In the genomic region with DNA sequence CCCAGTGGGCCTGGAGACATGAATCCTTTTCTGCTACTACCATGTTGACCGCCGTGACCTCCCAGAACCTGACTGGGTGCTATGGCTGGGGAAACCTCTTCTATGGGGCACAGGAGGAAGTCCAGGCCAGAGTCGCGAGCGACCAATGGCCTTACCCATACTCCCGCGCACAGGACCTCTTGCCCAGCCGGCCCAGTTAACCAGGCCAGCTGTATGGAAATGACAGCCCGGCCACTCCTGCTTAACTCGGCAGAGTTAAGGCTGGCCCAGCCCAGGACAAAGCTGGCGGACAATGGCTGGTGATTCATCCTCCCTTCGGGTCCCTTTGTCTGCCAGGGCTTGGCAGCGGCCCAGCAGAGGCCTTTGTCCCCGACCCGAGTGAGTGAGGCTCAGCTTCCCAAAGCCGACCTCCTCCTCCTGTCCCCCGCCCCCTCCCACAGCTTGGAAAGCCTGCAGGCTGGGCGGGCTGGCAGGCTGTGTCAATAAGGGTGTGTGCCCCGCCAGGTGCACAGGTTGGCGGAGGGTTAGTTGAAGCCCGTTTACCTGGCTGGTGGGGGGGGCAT, we compare ENCODE assay signal across 8 mouse cellular contexts. TPM values are rescaled to one million over a fixed set of nuclear protein-coding genes. Genes with fewer than 3 reads are reported as not detected.
A peak's percentile ranks its signal among the peaks of the same experiment; 100 is the strongest.
DNase-seq lines count a peak whose midpoint lies in the region; ATAC-seq and TF ChIP-seq lines count a peak whose summit lies in the region.

No protein-coding gene starts in this region.

- DNase-seq in 416B (ENCODE audit: low read depth), result peak; percentile 82
- peak; percentile 82 to 93 for DNase-seq in adrenal gland, adult (ENCODE audit: inconsistent age in 2 of 2, low spot score in 1 of 2)
- DNase-seq in embryonic facial prominence, embryonic 10.5 days (ENCODE audit: low spot score), result peak; percentile 77

- TF ChIP-seq CTCF in olfactory bulb, adult 2 months (IDR thresholded peaks at IDR 0.05; ENCODE audit: insufficient read depth, low read depth, low read length), result no peak

- peak overlapping the region; percentile 67 for H3K4me2 ChIP-seq in heart, embryonic 11.5 days
- peak overlapping the region; percentile 92 for H3K4me2 ChIP-seq in kidney, embryonic 15.5 days
- peak overlapping the region; percentile 91 for H3K4me2 ChIP-seq in lung, embryonic 15.5 days

- no peak for TF ChIP-seq POLR2A in olfactory bulb, adult 2 months (IDR thresholded peaks at IDR 0.05; ENCODE audit: insufficient read depth, low read depth, low read length)

- peaks cover 74% of the 10 kb centered on the region for H3K27me3 ChIP-seq in embryonic facial prominence, embryonic 10.5 days (replicated peaks; ENCODE audit: low read depth, poor library complexity, severe bottlenecking)
- peaks cover 67% of the 10 kb centered on the region for H3K27me3 ChIP-seq in heart, embryonic 11.5 days (ENCODE audit: control insufficient read depth, insufficient read depth, low read length)
- H3K27me3 ChIP-seq in kidney, embryonic 15.5 days, result no peaks in the 10 kb centered on the region; the same call in 1 of the 2 replicates
- peaks cover 19% of the 10 kb centered on the region for H3K27me3 ChIP-seq in lung, embryonic 15.5 days

- H3K27ac ChIP-seq in embryonic facial prominence, embryonic 10.5 days (replicated peaks), result peak overlapping the region; percentile 88
- H3K27ac ChIP-seq in heart, embryonic 11.5 days (ENCODE audit: low read depth, low read length), result 0 out of 2 replicates have a peak overlapping the region, but pooled peaks have one; percentile 59
- H3K27ac ChIP-seq in kidney, embryonic 15.5 days, result peak overlapping the region; percentile 95
- H3K27ac ChIP-seq in lung, embryonic 15.5 days, result peak overlapping the region; percentile 99
- peak overlapping the region; percentile 0; the same call in 1 of the 2 replicates for H3K27ac ChIP-seq in olfactory bulb, adult 2 months (ENCODE audit: insufficient read depth, low read depth, low read length)

- peaks cover 37% of the 10 kb centered on the region for H3K36me3 ChIP-seq in embryonic facial prominence, embryonic 10.5 days (replicated peaks)
- no peaks in the 10 kb centered on the region for H3K36me3 ChIP-seq in heart, embryonic 11.5 days (ENCODE audit: control insufficient read depth, insufficient read depth, low read length)
- H3K36me3 ChIP-seq in kidney, embryonic 15.5 days, result peaks cover 33% of the 10 kb centered on the region
- peaks cover 18% of the 10 kb centered on the region for H3K36me3 ChIP-seq in lung, embryonic 15.5 days

- H3K4me3 ChIP-seq in embryonic facial prominence, embryonic 10.5 days, result peak overlapping the region; percentile 72
- H3K4me3 ChIP-seq in heart, embryonic 11.5 days (ENCODE audit: low read depth, low read length), result peak overlapping the region; percentile 35
- peak overlapping the region; percentile 66 for H3K4me3 ChIP-seq in kidney, embryonic 15.5 days (replicated peaks)
- peak overlapping the region; percentile 68 for H3K4me3 ChIP-seq in lung, embryonic 15.5 days
- peak overlapping the region; percentile 31; the same call in 1 of the 2 replicates for H3K4me3 ChIP-seq in olfactory bulb, adult 2 months (ENCODE audit: insufficient read depth, low read depth, low read length)

- no peak for ATAC-seq in heart, embryonic 11.5 days (replicated peaks; ENCODE audit: insufficient number of reproducible peaks, low FRiP score, low TSS enrichment)
- peak; percentile 5; the same call in 1 of the 2 replicates for ATAC-seq in kidney, embryonic 15.5 days (replicated peaks; ENCODE audit: low FRiP score)
- ATAC-seq in lung, embryonic 15.5 days (ENCODE audit: borderline replicate concordance, extremely low read depth, low FRiP score, low TSS enrichment), result peak; percentile 65
- no peak for ATAC-seq in megakaryocyte-erythroid progenitor cell, adult 5-6 weeks (replicated peaks; ENCODE audit: low FRiP score, low TSS enrichment, poor library complexity, severe bottlenecking)

- H3K9me3 ChIP-seq in embryonic facial prominence, embryonic 10.5 days, result no peaks in the 10 kb centered on the region
- H3K9me3 ChIP-seq in heart, embryonic 11.5 days (replicated peaks; ENCODE audit: control insufficient read depth, low read length), result no peaks in the 10 kb centered on the region
- H3K9me3 ChIP-seq in kidney, embryonic 15.5 days (replicated peaks), result no peaks in the 10 kb centered on the region
- H3K9me3 ChIP-seq in lung, embryonic 15.5 days, result no peaks in the 10 kb centered on the region

- H3K4me1 ChIP-seq in embryonic facial prominence, embryonic 10.5 days, result peaks cover 72% of the 10 kb centered on the region
- H3K4me1 ChIP-seq in heart, embryonic 11.5 days (ENCODE audit: control insufficient read depth, insufficient read depth, low read length), result peaks cover 46% of the 10 kb centered on the region
- H3K4me1 ChIP-seq in kidney, embryonic 15.5 days, result peaks cover 68% of the 10 kb centered on the region
- H3K4me1 ChIP-seq in lung, embryonic 15.5 days, result peaks cover 58% of the 10 kb centered on the region
- H3K4me1 ChIP-seq in olfactory bulb, adult 2 months (ENCODE audit: control insufficient read depth, insufficient read depth, low read length), result peaks cover 58% of the 10 kb centered on the region

- H3K9ac ChIP-seq in heart, embryonic 11.5 days (ENCODE audit: low read depth, low read length), result peak overlapping the region; percentile 65
- peak overlapping the region; percentile 21 for H3K9ac ChIP-seq in kidney, embryonic 15.5 days
- H3K9ac ChIP-seq in lung, embryonic 15.5 days, result peak overlapping the region; percentile 77

- 5% methylated on average over 21 of the region's 21 CpGs for WGBS in embryonic facial prominence, embryonic 10.5 days
- 11% methylated on average over 21 of the region's 21 CpGs for WGBS in heart, embryonic 11.5 days (ENCODE audit: insufficient replicate concordance)
- WGBS in kidney, embryonic 15.5 days, result 7% methylated on average over 21 of the region's 21 CpGs
- WGBS in lung, embryonic 15.5 days, result 12% methylated on average over 20 of the region's 21 CpGs
- WGBS in olfactory bulb, adult 2 months, result 23% methylated on average over 21 of the region's 21 CpGs

RNA-seq across cellular contexts. Expression of a gene that starts 4.0 kb away (rescaled TPM):
- 11.7 and 14.9 TPM in 2 replicates for polyA plus RNA-seq in embryonic facial prominence, embryonic 10.5 days (2016; fragmentation: Nextera tagmentation; extraction: Ambion mirVana)
- 2.8 and 3.3 TPM in 2 replicates for polyA plus RNA-seq in heart, embryonic 11.5 days (2014; fragmentation: Nextera tagmentation; extraction: Ambion mirVana)
- polyA plus RNA-seq in kidney, embryonic 15.5 days (2015; fragmentation: Nextera tagmentation; extraction: Ambion mirVana), result 32.3 and 34.5 TPM in 2 replicates
- polyA plus RNA-seq in lung, embryonic 15.5 days (2015; fragmentation: Nextera tagmentation; extraction: Ambion mirVana), result 22.5 and 27.8 TPM in 2 replicates
- polyA plus RNA-seq in olfactory bulb, adult 2 months (2012; ENCODE audit: insufficient read depth, insufficient read length, low replicate concordance, missing spikeins), result not detected in 2 replicates
- total RNA-seq in megakaryocyte-erythroid progenitor cell, adult 5-6 weeks (2014; fragmentation: Nextera tagmentation), result 17.6 and 38.9 TPM in 2 replicates
- 21.3 and 22.9 TPM in 2 replicates for total RNA-seq in megakaryocyte-erythroid progenitor cell, adult 5-6 weeks (2017)

RNA-seq across cellular contexts. Expression of a gene that starts 37.7 kb away (rescaled TPM):
- polyA plus RNA-seq in embryonic facial prominence, embryonic 10.5 days (2016; fragmentation: Nextera tagmentation; extraction: Ambion mirVana), result 33.4 and 35.5 TPM in 2 replicates
- polyA plus RNA-seq in heart, embryonic 11.5 days (2014; fragmentation: Nextera tagmentation; extraction: Ambion mirVana), result 26.7 and 28.8 TPM in 2 replicates
- 32.3 and 39.9 TPM in 2 replicates for polyA plus RNA-seq in kidney, embryonic 15.5 days (2015; fragmentation: Nextera tagmentation; extraction: Ambion mirVana)
- polyA plus RNA-seq in lung, embryonic 15.5 days (2015; fragmentation: Nextera tagmentation; extraction: Ambion mirVana), result 38.0 and 39.1 TPM in 2 replicates
- polyA plus RNA-seq in olfactory bulb, adult 2 months (2012; ENCODE audit: insufficient read depth, insufficient read length, low replicate concordance, missing spikeins), result not detected in 2 replicates
- total RNA-seq in megakaryocyte-erythroid progenitor cell, adult 5-6 weeks (2014; fragmentation: Nextera tagmentation), result 26.7 and 32.2 TPM in 2 replicates
- total RNA-seq in megakaryocyte-erythroid progenitor cell, adult 5-6 weeks (2017), result 5.6 and 8.6 TPM in 2 replicates

RNA-seq across cellular contexts. Expression of a gene that starts 46.2 kb away (rescaled TPM):
- polyA plus RNA-seq in embryonic facial prominence, embryonic 10.5 days (2016; fragmentation: Nextera tagmentation; extraction: Ambion mirVana), result not detected in 2 replicates
- 0.74 TPM in 1 of 2 replicates, not detected in the other for polyA plus RNA-seq in heart, embryonic 11.5 days (2014; fragmentation: Nextera tagmentation; extraction: Ambion mirVana)
- polyA plus RNA-seq in kidney, embryonic 15.5 days (2015; fragmentation: Nextera tagmentation; extraction: Ambion mirVana), result 0.45 TPM in 1 of 2 replicates, not detected in the other
- polyA plus RNA-seq in lung, embryonic 15.5 days (2015; fragmentation: Nextera tagmentation; extraction: Ambion mirVana), result 0.28 TPM in 1 of 2 replicates, not detected in the other
- polyA plus RNA-seq in olfactory bulb, adult 2 months (2012; ENCODE audit: insufficient read depth, insufficient read length, low replicate concordance, missing spikeins), result not detected in 2 replicates
- not detected in 2 replicates for total RNA-seq in megakaryocyte-erythroid progenitor cell, adult 5-6 weeks (2014; fragmentation: Nextera tagmentation)
- total RNA-seq in megakaryocyte-erythroid progenitor cell, adult 5-6 weeks (2017), result not detected in 2 replicates

Comparison
In these comparisons a context has a peak if more than half of its experiments do, and no peak if none do; other contexts are left out.
1. H3K27ac ChIP-seq: peak in every context shown above with its lines; median percentile 99 in lung, embryonic 15.5 days; 95 in kidney, embryonic 15.5 days; 88 in embryonic facial prominence, embryonic 10.5 days; 59 in heart, embryonic 11.5 days; 0 in olfactory bulb, adult 2 months.
2. ATAC-seq: peak in kidney, embryonic 15.5 days (single experiment) and lung, embryonic 15.5 days (single experiment); none in heart, embryonic 11.5 days (single experiment) and megakaryocyte-erythroid progenitor cell, adult 5-6 weeks (single experiment).
3. H3K9ac ChIP-seq: peak in every context shown above with its lines; median percentile 77 in lung, embryonic 15.5 days; 65 in heart, embryonic 11.5 days; 21 in kidney, embryonic 15.5 days.
4. Peak in every context shown above with its lines, with median percentiles within 50 percentile points of each other: DNase-seq, H3K4me3 ChIP-seq and H3K4me2 ChIP-seq.